Mouse (Mus musculus): ENCODE data around the gene Stx8.

DNA sequence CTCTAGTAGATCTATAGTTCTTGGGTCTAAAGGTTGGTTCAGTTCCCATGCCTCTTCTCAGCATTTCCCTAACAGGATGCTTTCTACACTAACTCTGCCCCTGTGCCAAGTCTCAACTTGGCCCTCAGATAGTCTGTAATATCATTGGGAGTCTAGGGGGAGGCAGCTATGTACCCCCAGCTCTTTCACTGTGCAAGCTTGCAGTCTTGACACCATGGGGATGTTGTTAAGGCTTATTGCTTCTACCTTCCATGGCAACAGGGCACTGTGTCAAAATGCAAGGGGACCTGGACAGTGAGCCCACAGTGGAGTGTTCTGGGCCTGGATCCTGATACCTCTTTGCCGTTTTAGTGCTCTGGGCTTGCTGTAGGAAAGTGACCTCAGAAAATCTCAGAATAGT lies 135.6 kb downstream of the Stx8 start:
- no peak for TF ChIP-seq CTCF (IDR thresholded peaks at IDR 0.05; ENCODE audit: low read depth, low read length)
- no peak for TF ChIP-seq POLR2A (IDR thresholded peaks at IDR 0.05; ENCODE audit: extremely low read depth, insufficient read depth, low read length)
